Mouse (Mus musculus): ENCODE results near the gene N6amt1.

DNA sequence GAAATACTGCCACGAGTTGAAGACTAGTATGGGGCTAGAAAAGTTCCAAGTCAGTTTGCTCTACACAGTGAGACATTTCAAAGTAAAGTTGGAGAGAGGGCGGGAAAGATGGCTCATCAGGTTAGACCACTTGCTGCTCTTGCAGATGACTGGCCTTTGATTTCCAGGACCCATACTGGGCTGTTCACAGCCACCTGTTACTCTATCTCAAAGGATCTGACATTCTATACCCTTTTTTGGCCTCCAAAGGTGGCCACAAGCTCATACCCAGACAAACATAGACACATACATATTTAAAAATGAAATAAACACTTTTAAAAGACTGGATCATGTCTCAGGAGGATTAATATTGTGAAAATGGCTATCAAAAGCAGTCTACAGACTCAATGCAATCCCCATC lies 30.4 kb downstream of the N6amt1 start:
- TF ChIP-seq GATA1 (IDR thresholded peaks at IDR 0.05; ENCODE audit: borderline replicate concordance, low read length), result no peak
- TF ChIP-seq FLI1 (IDR thresholded peaks at IDR 0.05; ENCODE audit: low read length), result no peak

Data from megakaryocyte, embryonic 14.5 days (primary cell).